Mouse (Mus musculus) ES-E14 (cell line): ENCODE measurements around the gene Sf3a2.

ENCODE experiments used
- MAFK ChIP-seq: IDR thresholded peaks from 2 replicates; pipeline ENCODE4 v1.6.1; 2014; ENCODE audit warnings: mild to moderate bottlenecking, low read depth, low read length, inconsistent platforms; ENCODE audit not compliant: insufficient read depth
- ZC3H11A ChIP-seq: IDR thresholded peaks from 2 replicates; pipeline ENCODE4 v1.6.1; 2012; ENCODE audit warnings: low read depth, mild to moderate bottlenecking, inconsistent platforms, low read length, borderline replicate concordance
- ZNF384 ChIP-seq: IDR thresholded peaks from 2 replicates; pipeline ENCODE4 v1.6.1; 2012; ENCODE audit warnings: low read depth, low read length, inconsistent platforms

- no peak for TF ChIP-seq MAFK
- TF ChIP-seq ZNF384: no peak
- no peak for TF ChIP-seq ZC3H11A
These were observed 46.0 kb downstream of the Sf3a2 start, which contains the start of gene Lingo3 for GRCm38 (mm10) chr10:80843931-80844547.
